Mouse (Mus musculus) CD4-positive, CD25-positive, alpha-beta regulatory T cell (primary cell): ENCODE results near the gene Parp11. TPM values are rescaled to one million over a fixed set of nuclear protein-coding genes. Genes with fewer than 3 reads are reported as not detected.

Source experiments
- polyA plus RNA-seq: library from polyadenylated mRNA; unstranded; fragments of 100-300 nt; shearing (Covaris generic); gene quantifications from one replicate; pipeline ENCODE4 v1.2.1, GENCODE M21; 2017

Gene Parp11
- polyA plus RNA-seq = 59.9 TPM

GRCm38 (mm10) chr6:127446436-127446890 lies at the start of gene Parp11:
TSS of gene Parp11 (plus strand) at chr6:127446840.

Other genes with a start within 250 kb of the Parp11 start
- 17.1 TPM for gene Cracr2a, start 114.5 kb downstream of the Parp11 start, polyA plus RNA-seq